24 mouse cellular contexts compared by ENCODE assay signal in genomic region chr15:30145413-30145812, GRCm38 (mm10). TPM values are rescaled to one million over a fixed set of nuclear protein-coding genes. Genes with fewer than 3 reads are reported as not detected.
DNase-seq lines count a peak whose midpoint lies in the region; ATAC-seq lines count a peak whose summit lies in the region.
"Had no signal": no experiment of that assay in that cellular context is flagged by ENCODE, and none has a peak within 500 bp of the region (broad histone marks: within the 10 kb centered on the region; RNA-seq: fewer than 3 reads in every experiment).

No protein-coding gene starts in this region.

- DNase-seq in ES-CJ7 (ENCODE audit: low read depth, low spot score) (peak; percentile 69), R1 (ENCODE audit: low read depth, low spot score) (peak; percentile 34), ZHBTc4 (ENCODE audit: low read depth, low spot score) (peak; percentile 36)
- DNase-seq in cerebellum, adult 9-10 months: no peak
- DNase-seq in lung, postnatal 4 days: no peak
- DNase-seq: adrenal gland, adult 2 months; adrenal gland, adult 8-10 months; adrenal gland, postnatal 10 days; adrenal gland, postnatal 14 days; adrenal gland, postnatal 25 days; adrenal gland, postnatal 36 days; B cell, adult 2 months; cerebellum, adult 11 months; cerebellum, adult 11-12 months; cerebellum, adult 18-20 months; cerebellum, adult 2 months; cerebellum, adult 8-10 months; cerebellum, adult 9-11 months had no signal

- ATAC-seq in kidney, embryonic 15.5 days (replicated peaks; ENCODE audit: low FRiP score): no peak
- ATAC-seq: activated CD4-positive, CD25-positive, alpha-beta regulatory T cell, adult 4 months; CD4-positive, CD25-positive, alpha-beta regulatory T cell, adult 4 months; Patski had no signal

- 87% methylated on average over 2 of the region's 2 CpGs for WGBS in kidney, embryonic 15.5 days

- no peak overlapping the region for H3K27ac ChIP-seq in kidney, embryonic 15.5 days

- no peak overlapping the region for H3K4me3 ChIP-seq in kidney, embryonic 15.5 days (replicated peaks)

- H3K4me2 ChIP-seq in kidney, embryonic 15.5 days: no peak overlapping the region

- H3K9me3 ChIP-seq in kidney, embryonic 15.5 days (replicated peaks): no peaks in the 10 kb centered on the region

- no peaks in the 10 kb centered on the region for H3K27me3 ChIP-seq in kidney, embryonic 15.5 days
- H3K27me3 ChIP-seq: CH12.LX, Patski had no signal

- no peak overlapping the region for H3K9ac ChIP-seq in kidney, embryonic 15.5 days

- H3K36me3 ChIP-seq in kidney, embryonic 15.5 days: no peaks in the 10 kb centered on the region
- H3K36me3 ChIP-seq: G1E had no signal

- no peaks in the 10 kb centered on the region for H3K4me1 ChIP-seq in kidney, embryonic 15.5 days

RNA-seq across cellular contexts. Expression of gene Ctnnd2, which starts 27.0 kb away (rescaled TPM):
- 2.7 and 5.4 TPM in 2 replicates for polyA plus RNA-seq in kidney, embryonic 15.5 days (2015; fragmentation: Nextera tagmentation; extraction: Ambion mirVana)
- polyA plus RNA-seq: G1E had no signal

Comparison
In these comparisons a context has a peak if more than half of its experiments do, and no peak if none do; other contexts are left out.
1. DNase-seq: peak in ES-CJ7 (single experiment), R1 (single experiment) and ZHBTc4 (single experiment); none in cerebellum, adult 9-10 months (single experiment) and lung, postnatal 4 days (0 of 2).